Mouse (Mus musculus): ENCODE measurements around the gene H2-Oa. TPM values are rescaled to one million over a fixed set of nuclear protein-coding genes. Genes with fewer than 3 reads are reported as not detected.
A peak's percentile ranks its signal among the peaks of the same experiment; 100 is the strongest.

H2-Oa gene
- polyA plus RNA-seq, 1 experiment from 2014 or later, result 0.23 TPM

- no peak overlapping the region for H3K4me2 ChIP-seq (ENCODE audit: low read depth, low read length)
- no peaks in the 10 kb centered on the region for H3K36me3 ChIP-seq (ENCODE audit: control insufficient read depth, insufficient read depth, low read length)
- no peaks in the 10 kb centered on the region; the same call in 1 of the 2 replicates for H3K4me1 ChIP-seq (replicated peaks; ENCODE audit: control insufficient read depth, insufficient read depth, low read length)
- peaks cover 16% of the 10 kb centered on the region for H3K27me3 ChIP-seq (ENCODE audit: control insufficient read depth, insufficient read depth, low read depth, low read length)
- H3K27ac ChIP-seq (ENCODE audit: low read length), result no peak overlapping the region
- H3K9ac ChIP-seq (ENCODE audit: low read length), result no peak overlapping the region
- H3K9me3 ChIP-seq (ENCODE audit: control insufficient read depth, low read length), result peaks cover 3% of the 10 kb centered on the region; the same call in 1 of the 2 replicates
- no peak for ATAC-seq (ENCODE audit: low read depth)
- WGBS, result 81% methylated on average over 11 of the region's 11 CpGs
- H3K4me3 ChIP-seq (ENCODE audit: low read length), result no peak overlapping the region
Observed at GRCm38 (mm10) chr17:34079002-34079401, 13.1 kb upstream of the H2-Oa start.

GRCm38 (mm10) chr17:34079621-34080020 lies 12.5 kb upstream of the H2-Oa start:
- Histone ChIP-seq H3K9me3 (ENCODE audit: control insufficient read depth, low read length) (peaks cover 3% of the 10 kb centered on the region; the same call in 1 of the 2 replicates), H3K4me2 (ENCODE audit: low read depth, low read length) (no peak overlapping the region), H3K27me3 (ENCODE audit: control insufficient read depth, insufficient read depth, low read depth, low read length) (peaks cover 16% of the 10 kb centered on the region), H3K27ac (ENCODE audit: low read length) (no peak overlapping the region), H3K4me3 (ENCODE audit: low read length) (no peak overlapping the region), H3K36me3 (ENCODE audit: control insufficient read depth, insufficient read depth, low read length) (no peaks in the 10 kb centered on the region), H3K4me1 (replicated peaks; ENCODE audit: control insufficient read depth, insufficient read depth, low read length) (no peaks in the 10 kb centered on the region; the same call in 1 of the 2 replicates), H3K9ac (ENCODE audit: low read length) (no peak overlapping the region)
- peak; percentile 59; the same call in 1 of the 2 replicates for ATAC-seq (ENCODE audit: low read depth)
- WGBS, result 23% methylated on average over 5 of the region's 5 CpGs

GRCm38 (mm10) chr17:34083104-34083503 lies 9.0 kb upstream of the H2-Oa start:
- no peaks in the 10 kb centered on the region for H3K27me3 ChIP-seq (ENCODE audit: control insufficient read depth, insufficient read depth, low read depth, low read length)
- no peaks in the 10 kb centered on the region for H3K36me3 ChIP-seq (ENCODE audit: control insufficient read depth, insufficient read depth, low read length)
- H3K9me3 ChIP-seq (ENCODE audit: control insufficient read depth, low read length), result peaks cover 3% of the 10 kb centered on the region; the same call in 1 of the 2 replicates
- no peak for ATAC-seq (ENCODE audit: low read depth)
- no peak overlapping the region for H3K4me3 ChIP-seq (ENCODE audit: low read length)
- no peak overlapping the region for H3K4me2 ChIP-seq (ENCODE audit: low read depth, low read length)
- WGBS, result 12% methylated on average over 8 of the region's 8 CpGs
- H3K9ac ChIP-seq (ENCODE audit: low read length), result no peak overlapping the region
- H3K27ac ChIP-seq (ENCODE audit: low read length), result no peak overlapping the region
- no peaks in the 10 kb centered on the region for H3K4me1 ChIP-seq (replicated peaks; ENCODE audit: control insufficient read depth, insufficient read depth, low read length)

GRCm38 (mm10) chr17:34087386-34087785 lies 4.8 kb upstream of the H2-Oa start:
- Histone ChIP-seq H3K27me3 (ENCODE audit: control insufficient read depth, insufficient read depth, low read depth, low read length) (no peaks in the 10 kb centered on the region), H3K9ac (ENCODE audit: low read length) (no peak overlapping the region), H3K27ac (ENCODE audit: low read length) (no peak overlapping the region), H3K9me3 (ENCODE audit: control insufficient read depth, low read length) (no peaks in the 10 kb centered on the region), H3K4me3 (ENCODE audit: low read length) (no peak overlapping the region), H3K36me3 (ENCODE audit: control insufficient read depth, insufficient read depth, low read length) (no peaks in the 10 kb centered on the region), H3K4me2 (ENCODE audit: low read depth, low read length) (no peak overlapping the region), H3K4me1 (replicated peaks; ENCODE audit: control insufficient read depth, insufficient read depth, low read length) (no peaks in the 10 kb centered on the region)
- ATAC-seq (ENCODE audit: low read depth), result 0 out of 2 replicates have a peak, but pooled peaks have one; percentile 15
- 50% methylated on average over 2 of the region's 2 CpGs for WGBS

- Histone ChIP-seq H3K36me3 (ENCODE audit: control insufficient read depth, insufficient read depth, low read length) (no peaks in the 10 kb centered on the region), H3K9ac (ENCODE audit: low read length) (no peak overlapping the region), H3K9me3 (ENCODE audit: control insufficient read depth, low read length) (no peaks in the 10 kb centered on the region), H3K27ac (ENCODE audit: low read length) (no peak overlapping the region), H3K4me2 (ENCODE audit: low read depth, low read length) (no peak overlapping the region), H3K4me1 (replicated peaks; ENCODE audit: control insufficient read depth, insufficient read depth, low read length) (no peaks in the 10 kb centered on the region), H3K4me3 (ENCODE audit: low read length) (no peak overlapping the region), H3K27me3 (ENCODE audit: control insufficient read depth, insufficient read depth, low read depth, low read length) (no peaks in the 10 kb centered on the region)
- 66% methylated on average over 11 of the region's 11 CpGs for WGBS
- ATAC-seq (ENCODE audit: low read depth), result no peak
Observed at GRCm38 (mm10) chr17:34088124-34088523, 4.0 kb upstream of the H2-Oa start.

- no peak overlapping the region for H3K9ac ChIP-seq (ENCODE audit: low read length)
Observed at GRCm38 (mm10) chr17:34090923-34091322, 1.2 kb upstream of the H2-Oa start.

GRCm38 (mm10) chr17:34093199-34093874 lies 1.2 kb downstream of the H2-Oa start:
- WGBS, result 28% methylated on average over 7 of the region's 7 CpGs
- no peaks in the 10 kb centered on the region for H3K4me1 ChIP-seq (replicated peaks; ENCODE audit: control insufficient read depth, insufficient read depth, low read length)
- H3K4me2 ChIP-seq (ENCODE audit: low read depth, low read length), result no peak overlapping the region
- H3K4me3 ChIP-seq (ENCODE audit: low read length), result no peak overlapping the region
- no peaks in the 10 kb centered on the region for H3K9me3 ChIP-seq (ENCODE audit: control insufficient read depth, low read length)
- H3K27ac ChIP-seq (ENCODE audit: low read length), result no peak overlapping the region
- peak; percentile 77 for ATAC-seq (ENCODE audit: low read depth)
- no peaks in the 10 kb centered on the region for H3K36me3 ChIP-seq (ENCODE audit: control insufficient read depth, insufficient read depth, low read length)
- H3K9ac ChIP-seq (ENCODE audit: low read length), result no peak overlapping the region
- H3K27me3 ChIP-seq (ENCODE audit: control insufficient read depth, insufficient read depth, low read depth, low read length), result no peaks in the 10 kb centered on the region

More at GRCm38 (mm10) chr17:34090923-34091322, 1.2 kb upstream of the H2-Oa start:
- ATAC-seq (ENCODE audit: low read depth), result no peak
- no peak overlapping the region for H3K27ac ChIP-seq (ENCODE audit: low read length)
- no peak overlapping the region for H3K4me3 ChIP-seq (ENCODE audit: low read length)
- WGBS, result 55% methylated on average over 7 of the region's 7 CpGs
- no peaks in the 10 kb centered on the region for H3K36me3 ChIP-seq (ENCODE audit: control insufficient read depth, insufficient read depth, low read length)
- no peak overlapping the region for H3K4me2 ChIP-seq (ENCODE audit: low read depth, low read length)
- no peaks in the 10 kb centered on the region for H3K27me3 ChIP-seq (ENCODE audit: control insufficient read depth, insufficient read depth, low read depth, low read length)
- no peaks in the 10 kb centered on the region for H3K4me1 ChIP-seq (replicated peaks; ENCODE audit: control insufficient read depth, insufficient read depth, low read length)
- H3K9me3 ChIP-seq (ENCODE audit: control insufficient read depth, low read length), result no peaks in the 10 kb centered on the region

- Histone ChIP-seq H3K9me3 (ENCODE audit: control insufficient read depth, low read length) (no peaks in the 10 kb centered on the region), H3K4me1 (replicated peaks; ENCODE audit: control insufficient read depth, insufficient read depth, low read length) (no peaks in the 10 kb centered on the region), H3K4me2 (ENCODE audit: low read depth, low read length) (no peak overlapping the region), H3K27me3 (ENCODE audit: control insufficient read depth, insufficient read depth, low read depth, low read length) (no peaks in the 10 kb centered on the region), H3K27ac (ENCODE audit: low read length) (no peak overlapping the region), H3K4me3 (ENCODE audit: low read length) (no peak overlapping the region), H3K9ac (ENCODE audit: low read length) (no peak overlapping the region), H3K36me3 (ENCODE audit: control insufficient read depth, insufficient read depth, low read length) (no peaks in the 10 kb centered on the region)
- 75% methylated on average over 27 of the region's 27 CpGs for WGBS
- no peak for ATAC-seq (ENCODE audit: low read depth)
Observed at GRCm38 (mm10) chr17:34094283-34095035, 2.3 kb downstream of the H2-Oa start.

- Histone ChIP-seq H3K36me3 (ENCODE audit: control insufficient read depth, insufficient read depth, low read length) (no peaks in the 10 kb centered on the region), H3K9me3 (ENCODE audit: control insufficient read depth, low read length) (no peaks in the 10 kb centered on the region), H3K27ac (ENCODE audit: low read length) (no peak overlapping the region), H3K4me2 (ENCODE audit: low read depth, low read length) (no peak overlapping the region), H3K4me1 (replicated peaks; ENCODE audit: control insufficient read depth, insufficient read depth, low read length) (no peaks in the 10 kb centered on the region), H3K27me3 (ENCODE audit: control insufficient read depth, insufficient read depth, low read depth, low read length) (no peaks in the 10 kb centered on the region), H3K4me3 (ENCODE audit: low read length) (no peak overlapping the region), H3K9ac (ENCODE audit: low read length) (no peak overlapping the region)
- 68% methylated on average over 3 of the region's 3 CpGs for WGBS
- ATAC-seq (ENCODE audit: low read depth), result no peak
Observed at GRCm38 (mm10) chr17:34096497-34097010, 4.4 kb downstream of the H2-Oa start.
